Mouse (Mus musculus) kidney, embryonic 16.5 days (tissue): ENCODE data around the gene Kcnc1. TPM values are rescaled to one million over a fixed set of nuclear protein-coding genes. Genes with fewer than 3 reads are reported as not detected.

Experiments
- ATAC-seq: fragments of 200-750 bp; cut with Nextera tagmentation; 2 replicates; pipeline ENCODE4 v1.8.0; 2017; ENCODE audit warnings: moderate TSS enrichment; ENCODE audit not compliant: low FRiP score, low TSS enrichment
- H3K27ac ChIP-seq: fragments of 300-500 bp; sonication (generic); 2 replicates; pipeline ENCODE4 v1.5.1; 2014; ENCODE audit warnings: low read length
- H3K27me3 ChIP-seq: fragments of 300-500 bp; sonication (generic); 2 replicates; pipeline ENCODE4 v1.6.1; 2014; ENCODE audit warnings: low read length, control low read depth, mixed read lengths; ENCODE audit not compliant: insufficient read depth
- H3K36me3 ChIP-seq: fragments of 300-500 bp; sonication (generic); 2 replicates; pipeline ENCODE4 v1.6.1; 2014; ENCODE audit warnings: low read length, control low read depth, mixed read lengths; ENCODE audit not compliant: insufficient read depth
- H3K4me1 ChIP-seq: fragments of 300-500 bp; sonication (generic); 2 replicates; pipeline ENCODE4 v1.6.1; 2014; ENCODE audit warnings: low read length, control low read depth, mixed read lengths; ENCODE audit not compliant: insufficient read depth
- H3K4me2 ChIP-seq: fragments of 300-500 bp; sonication (generic); replicated peaks from 2 replicates; pipeline ENCODE4 v1.6.1; 2014; ENCODE audit warnings: low read depth, low read length
- H3K4me3 ChIP-seq: fragments of 300-500 bp; sonication (generic); 2 replicates; pipeline ENCODE4 v1.5.1; 2014; ENCODE audit warnings: mild to moderate bottlenecking, low read length
- H3K9ac ChIP-seq: fragments of 300-500 bp; sonication (generic); replicated peaks from 2 replicates; pipeline ENCODE4 v1.6.1; 2014; ENCODE audit warnings: low read length
- H3K9me3 ChIP-seq: fragments of 300-500 bp; sonication (generic); 2 replicates; pipeline ENCODE4 v1.6.1; 2016; ENCODE audit warnings: low read length, control low read depth
- WGBS: fragments of 180-500 bp; shearing (Covaris S2); extraction: QIAGEN DNeasy Blood & Tissue Kit; methylation state at CpG from one replicate; pipeline ENCODE4 v1.1.7; 2014; 5-methylcytosine and 5-hydroxymethylcytosine counted together
- polyA plus RNA-seq: library from polyadenylated mRNA; unstranded; fragments of >200 nt; fragmentation: Nextera tagmentation; extraction: Ambion mirVana; gene quantifications from 2 replicates; pipeline ENCODE4 v1.2.1, GENCODE M21; 2015

Kcnc1 gene
- polyA plus RNA-seq, 1 experiment from 2014 or later, result not detected

DNA sequence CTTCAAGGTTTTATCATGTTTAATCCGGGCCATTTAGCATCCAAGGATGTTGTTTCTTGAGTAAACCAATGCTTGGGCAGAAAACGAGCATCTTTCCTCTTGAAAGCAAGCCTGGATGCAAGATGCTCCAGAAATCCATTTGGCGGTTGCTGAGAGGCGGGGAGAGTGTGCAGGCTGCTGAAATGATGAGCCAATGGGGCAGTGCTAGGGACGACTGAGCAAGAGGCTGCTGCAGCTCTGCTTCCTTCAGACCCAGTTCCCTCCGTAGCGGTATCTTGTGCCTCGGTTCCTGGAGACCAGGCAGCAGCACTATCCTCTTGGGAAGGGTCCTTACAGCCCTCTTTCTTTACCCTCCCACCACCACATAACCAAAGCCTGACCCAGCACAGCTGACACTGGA, 66.0 kb downstream of the Kcnc1 start:
- Histone ChIP-seq H3K9ac (no peak overlapping the region), H3K4me2 (no peak overlapping the region), H3K27me3 (no peaks in the 10 kb centered on the region), H3K9me3 (no peaks in the 10 kb centered on the region), H3K4me3 (no peak overlapping the region), H3K4me1 (no peaks in the 10 kb centered on the region), H3K27ac (no peak overlapping the region), H3K36me3 (no peaks in the 10 kb centered on the region)
- WGBS, result 62% methylated on average over 8 of the region's 8 CpGs
- ATAC-seq, result no peak

DNA sequence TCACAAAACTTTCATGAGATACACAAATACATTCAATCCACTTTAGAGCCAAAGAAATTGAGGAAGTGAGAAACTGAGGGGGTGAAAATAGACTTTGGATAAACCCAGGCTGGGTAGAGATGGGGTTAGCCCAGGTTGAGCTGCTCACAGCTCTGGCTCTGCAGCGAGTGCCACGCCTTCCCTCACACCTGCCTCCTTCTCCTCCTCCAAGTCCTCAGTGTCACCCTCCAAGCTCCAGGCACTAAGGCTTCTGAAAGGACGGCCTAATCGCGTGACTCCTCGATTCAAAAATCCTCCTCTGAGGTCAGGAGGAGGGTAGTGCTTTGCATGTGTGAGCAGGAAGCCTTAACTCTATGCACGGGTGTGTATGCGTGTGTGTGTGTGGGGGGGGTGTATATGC, 66.8 kb downstream of the Kcnc1 start:
- Histone ChIP-seq H3K27me3 (no peaks in the 10 kb centered on the region), H3K4me3 (no peak overlapping the region), H3K4me1 (no peaks in the 10 kb centered on the region), H3K4me2 (no peak overlapping the region), H3K36me3 (no peaks in the 10 kb centered on the region), H3K9ac (no peak overlapping the region), H3K27ac (no peak overlapping the region), H3K9me3 (no peaks in the 10 kb centered on the region)
- 75% methylated on average over 8 of the region's 8 CpGs for whole genome bisulfite sequencing
- ATAC-seq, result no peak

DNA sequence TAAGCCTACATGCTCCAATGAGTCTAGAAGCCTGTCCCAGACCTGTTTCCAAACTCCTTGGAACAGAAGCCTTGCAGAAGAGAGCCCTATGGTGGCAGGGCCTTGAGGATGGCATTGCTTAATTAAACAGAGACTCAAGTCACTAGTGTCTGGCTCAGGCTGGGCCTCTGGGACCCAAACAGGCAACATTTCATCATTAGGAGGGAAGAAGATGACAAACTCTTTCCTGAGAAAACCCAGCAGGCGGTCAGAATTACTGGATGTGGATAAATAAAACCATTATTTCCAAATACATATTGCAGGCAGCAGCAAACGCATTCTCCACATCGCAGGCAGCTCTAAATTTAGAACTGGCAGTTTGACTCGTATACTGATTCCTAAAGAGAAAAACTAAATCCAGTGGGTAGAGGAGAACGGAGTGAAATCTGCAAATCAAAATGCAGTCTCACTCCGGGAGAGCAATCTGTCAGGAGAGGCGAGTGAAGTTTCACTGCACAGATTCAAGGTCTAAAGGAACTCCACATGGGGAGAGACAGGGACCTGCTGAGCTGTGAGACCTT, 70.2 kb downstream of the Kcnc1 start:
- no peaks in the 10 kb centered on the region for H3K27me3 ChIP-seq
- no peak overlapping the region for H3K9ac ChIP-seq
- no peaks in the 10 kb centered on the region for H3K36me3 ChIP-seq
- H3K4me2 ChIP-seq, result no peak overlapping the region
- no peak overlapping the region for H3K4me3 ChIP-seq
- 69% methylated on average over 7 of the region's 7 CpGs for WGBS
- no peak for ATAC-seq
- no peaks in the 10 kb centered on the region for H3K4me1 ChIP-seq
- no peak overlapping the region for H3K27ac ChIP-seq
- H3K9me3 ChIP-seq, result no peaks in the 10 kb centered on the region

DNA sequence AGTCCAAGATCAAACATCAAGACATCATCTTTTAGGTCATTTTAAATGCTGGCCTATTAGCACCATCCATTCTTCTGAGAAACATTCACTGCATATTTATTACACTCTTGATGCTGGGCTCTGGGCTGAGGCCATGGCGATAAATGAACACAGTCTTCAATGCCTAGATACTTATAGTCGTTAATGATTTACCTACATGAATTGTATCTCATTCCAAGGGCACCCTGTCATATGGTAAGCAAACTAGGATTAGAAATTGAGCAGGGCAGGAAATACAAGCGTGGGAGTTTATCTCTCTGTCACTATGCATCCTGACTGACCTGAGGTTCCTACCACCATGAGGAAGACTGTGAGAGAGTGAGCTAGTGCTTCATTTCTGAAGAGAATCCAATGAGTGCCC, 73.2 kb downstream of the Kcnc1 start:
- 73% methylated on average over 3 of the region's 3 CpGs for WGBS
- Histone ChIP-seq H3K27ac (no peak overlapping the region), H3K27me3 (no peaks in the 10 kb centered on the region), H3K9me3 (no peaks in the 10 kb centered on the region), H3K4me3 (no peak overlapping the region), H3K4me2 (no peak overlapping the region), H3K9ac (no peak overlapping the region), H3K4me1 (peaks cover 8% of the 10 kb centered on the region; the same call in 1 of the 2 replicates), H3K36me3 (no peaks in the 10 kb centered on the region)
- no peak for ATAC-seq

GRCm38 (mm10) chr7:46471054-46471737, 74.9 kb downstream of the Kcnc1 start:
- no peak overlapping the region for H3K9ac ChIP-seq
- WGBS, result 65% methylated on average over 7 of the region's 7 CpGs
- H3K4me3 ChIP-seq, result no peak overlapping the region
- no peak overlapping the region for H3K27ac ChIP-seq
- H3K36me3 ChIP-seq, result no peaks in the 10 kb centered on the region
- no peaks in the 10 kb centered on the region for H3K27me3 ChIP-seq
- no peak for ATAC-seq
- H3K4me1 ChIP-seq, result peaks cover 8% of the 10 kb centered on the region; the same call in 1 of the 2 replicates
- H3K4me2 ChIP-seq, result no peak overlapping the region
- no peaks in the 10 kb centered on the region for H3K9me3 ChIP-seq

- ATAC-seq, result no peak
- H3K4me1 ChIP-seq, result peaks cover 8% of the 10 kb centered on the region; the same call in 1 of the 2 replicates
- no peak overlapping the region for H3K4me2 ChIP-seq
- no peak overlapping the region for H3K9ac ChIP-seq
- H3K36me3 ChIP-seq, result no peaks in the 10 kb centered on the region
- WGBS, result 42% methylated on average over 9 of the region's 9 CpGs
- no peaks in the 10 kb centered on the region for H3K27me3 ChIP-seq
- no peak overlapping the region for H3K4me3 ChIP-seq
- no peaks in the 10 kb centered on the region for H3K9me3 ChIP-seq
- H3K27ac ChIP-seq, result no peak overlapping the region
Observed at GRCm38 (mm10) chr7:46473141-46473540, 76.8 kb downstream of the Kcnc1 start.

DNA sequence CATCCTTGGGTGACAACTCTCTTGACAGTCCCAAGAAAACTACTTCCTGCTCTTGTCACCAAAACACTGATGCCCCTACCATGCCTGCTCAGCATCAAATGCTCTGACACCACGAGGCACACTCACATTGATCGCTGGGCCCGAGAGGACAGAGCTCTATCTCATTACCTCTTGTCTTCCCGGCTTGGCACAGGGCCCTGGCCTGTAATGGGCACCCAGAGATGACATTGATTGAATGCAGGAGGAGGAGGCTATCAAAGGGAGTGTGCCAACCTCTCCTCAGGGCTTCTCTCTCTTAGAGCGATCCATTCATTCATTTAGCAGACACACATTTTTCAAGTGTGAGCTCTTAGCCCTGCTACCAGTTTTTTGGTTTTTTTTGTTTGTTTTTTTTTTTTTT, 79.2 kb downstream of the Kcnc1 start:
- Histone ChIP-seq H3K9me3 (no peaks in the 10 kb centered on the region), H3K9ac (no peak overlapping the region), H3K4me1 (peaks cover 8% of the 10 kb centered on the region; the same call in 1 of the 2 replicates), H3K27me3 (no peaks in the 10 kb centered on the region), H3K4me2 (no peak overlapping the region), H3K27ac (no peak overlapping the region), H3K4me3 (no peak overlapping the region), H3K36me3 (no peaks in the 10 kb centered on the region)
- no peak for ATAC-seq
- WGBS, result 67% methylated on average over 5 of the region's 5 CpGs

DNA sequence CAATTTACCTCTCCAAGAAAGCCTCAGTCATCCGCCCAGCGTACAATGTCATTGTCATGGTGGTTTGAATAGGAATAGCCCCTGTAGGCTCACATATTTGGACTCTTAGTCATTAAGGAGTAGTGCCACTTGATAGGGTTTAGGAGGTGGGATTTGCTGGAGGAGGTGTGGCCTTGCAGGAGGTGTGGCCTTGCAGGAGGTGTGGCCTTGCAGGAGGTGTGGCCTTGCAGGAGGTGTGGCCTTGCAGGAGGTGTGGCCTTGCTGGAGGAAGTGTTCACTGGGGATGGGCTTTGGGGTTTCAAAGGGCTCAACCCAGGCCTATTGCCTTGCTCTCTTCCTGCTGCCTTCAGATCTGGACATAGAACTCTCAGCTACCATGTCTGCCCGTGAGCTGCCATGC, 81.2 kb downstream of the Kcnc1 start:
- Histone ChIP-seq H3K9ac (no peak overlapping the region), H3K9me3 (no peaks in the 10 kb centered on the region), H3K36me3 (no peaks in the 10 kb centered on the region), H3K4me2 (no peak overlapping the region), H3K27ac (no peak overlapping the region), H3K27me3 (no peaks in the 10 kb centered on the region), H3K4me1 (peaks cover 8% of the 10 kb centered on the region; the same call in 1 of the 2 replicates), H3K4me3 (no peak overlapping the region)
- no peak for ATAC-seq
- WGBS, result 92% methylated on average over 3 of the region's 3 CpGs

DNA sequence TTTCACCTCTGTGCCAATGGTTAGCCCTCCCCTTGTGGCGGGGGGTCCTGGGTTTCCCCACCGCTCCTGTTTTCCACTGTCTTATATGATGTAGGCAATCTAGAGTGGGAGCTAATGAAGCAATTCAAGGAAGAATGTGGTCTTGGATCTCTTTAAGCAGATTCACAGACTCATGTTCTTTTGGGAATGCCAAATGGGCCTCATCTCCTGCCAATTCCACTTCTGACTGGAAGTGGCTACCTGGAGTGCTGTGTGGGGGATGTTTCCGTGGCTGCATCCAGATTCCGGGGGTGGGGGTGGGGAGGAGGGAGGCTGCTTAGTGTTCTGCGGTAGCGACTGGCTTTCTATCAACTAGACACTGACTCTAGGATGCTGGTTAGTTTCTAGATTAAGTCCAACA, 83.5 kb downstream of the Kcnc1 start:
- no peak overlapping the region for H3K4me2 ChIP-seq
- no peak overlapping the region for H3K9ac ChIP-seq
- no peaks in the 10 kb centered on the region for H3K27me3 ChIP-seq
- 42% methylated on average over 6 of the region's 6 CpGs for WGBS
- H3K27ac ChIP-seq, result no peak overlapping the region
- no peaks in the 10 kb centered on the region for H3K9me3 ChIP-seq
- no peak overlapping the region for H3K4me3 ChIP-seq
- no peaks in the 10 kb centered on the region for H3K36me3 ChIP-seq
- H3K4me1 ChIP-seq, result peaks cover 3% of the 10 kb centered on the region; the same call in 1 of the 2 replicates
- no peak for ATAC-seq

- peaks cover 3% of the 10 kb centered on the region; the same call in 1 of the 2 replicates for H3K4me1 ChIP-seq
- H3K27me3 ChIP-seq, result no peaks in the 10 kb centered on the region
- WGBS, result 70% methylated on average over 2 of the region's 2 CpGs
- no peak overlapping the region for H3K4me2 ChIP-seq
- H3K9me3 ChIP-seq, result no peaks in the 10 kb centered on the region
- ATAC-seq, result no peak
- no peaks in the 10 kb centered on the region for H3K36me3 ChIP-seq
- no peak overlapping the region for H3K27ac ChIP-seq
- H3K9ac ChIP-seq, result no peak overlapping the region
- H3K4me3 ChIP-seq, result no peak overlapping the region
Observed at GRCm38 (mm10) chr7:46482099-46482531, 85.8 kb downstream of the Kcnc1 start.
